Mouse (Mus musculus): ENCODE measurements around the gene Il4ra. TPM values are rescaled to one million over a fixed set of nuclear protein-coding genes. Genes with fewer than 3 reads are reported as not detected.

Il4ra gene
- 9.5 and 10.1 TPM in 2 replicates for polyA plus RNA-seq (2015; fragmentation: Nextera tagmentation; extraction: Ambion mirVana)

DNA sequence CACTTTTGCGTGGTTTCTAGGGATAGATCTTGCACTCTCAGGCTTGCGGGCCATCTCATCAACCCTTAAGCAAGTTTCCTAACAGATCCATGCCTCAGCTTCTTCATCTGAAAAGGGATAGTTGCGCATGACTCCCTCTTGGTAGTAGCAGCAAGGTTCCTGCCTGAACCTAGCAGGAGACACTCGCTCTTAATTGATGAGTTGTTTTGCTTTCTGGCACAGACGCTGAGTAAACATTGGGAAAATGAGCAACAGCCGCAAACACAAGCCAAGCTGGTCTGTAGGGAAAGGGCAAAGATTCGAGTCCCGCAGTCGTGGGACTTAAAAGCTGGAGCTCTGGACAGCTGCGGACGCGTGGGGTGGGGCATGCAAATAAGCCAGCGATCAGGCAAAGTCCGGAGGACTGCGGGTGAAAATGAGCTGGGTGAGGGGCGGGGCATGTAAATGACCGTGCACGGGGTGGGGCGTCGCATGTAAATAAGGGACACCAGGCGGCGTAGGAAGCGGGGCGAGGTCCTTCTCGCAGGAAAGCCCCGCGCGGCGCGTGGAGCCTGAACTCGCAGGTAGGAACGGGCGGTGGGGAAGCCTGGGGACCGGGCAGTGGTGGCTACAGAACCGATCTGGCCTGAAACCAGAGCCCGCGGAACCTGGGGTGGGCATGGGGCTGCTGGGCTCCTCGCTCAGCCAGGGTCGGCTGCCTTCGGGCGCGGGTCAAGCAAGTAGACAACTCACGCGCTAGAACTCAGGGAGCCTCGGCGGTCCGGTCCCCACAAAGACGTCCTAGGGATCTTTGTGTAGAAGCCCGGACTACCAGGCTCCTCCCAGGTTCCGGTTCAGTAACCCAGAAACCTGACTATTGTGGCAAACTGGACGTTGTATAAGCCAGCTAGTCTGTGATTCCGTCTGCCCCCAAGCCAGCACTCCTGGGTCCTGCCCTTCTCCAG, at the start of gene Il4ra:
Gene Il4ra, plus strand, starts transcription at position 355 of the 944 bp plus-strand sequence.
- 2% methylated on average over 52 of the region's 52 CpGs for WGBS
- Histone ChIP-seq H3K4me1 (peaks cover 13% of the 10 kb centered on the region; the same call in 1 of the 2 replicates), H3K4me2 (peak within 1 kb of the TSS; percentile 76), H3K27me3 (replicated peaks) (no peaks in the 10 kb centered on the region), H3K27ac (peak within 1 kb of the TSS; percentile 22), H3K9me3 (no peaks in the 10 kb centered on the region), H3K36me3 (no peaks in the 10 kb centered on the region), H3K4me3 (replicated peaks) (peak within 1 kb of the TSS; percentile 58), H3K9ac (peak within 1 kb of the TSS; percentile 42)
- ATAC-seq (ENCODE audit: insufficient read depth, low FRiP score, low read depth): peak; percentile 94

DNA sequence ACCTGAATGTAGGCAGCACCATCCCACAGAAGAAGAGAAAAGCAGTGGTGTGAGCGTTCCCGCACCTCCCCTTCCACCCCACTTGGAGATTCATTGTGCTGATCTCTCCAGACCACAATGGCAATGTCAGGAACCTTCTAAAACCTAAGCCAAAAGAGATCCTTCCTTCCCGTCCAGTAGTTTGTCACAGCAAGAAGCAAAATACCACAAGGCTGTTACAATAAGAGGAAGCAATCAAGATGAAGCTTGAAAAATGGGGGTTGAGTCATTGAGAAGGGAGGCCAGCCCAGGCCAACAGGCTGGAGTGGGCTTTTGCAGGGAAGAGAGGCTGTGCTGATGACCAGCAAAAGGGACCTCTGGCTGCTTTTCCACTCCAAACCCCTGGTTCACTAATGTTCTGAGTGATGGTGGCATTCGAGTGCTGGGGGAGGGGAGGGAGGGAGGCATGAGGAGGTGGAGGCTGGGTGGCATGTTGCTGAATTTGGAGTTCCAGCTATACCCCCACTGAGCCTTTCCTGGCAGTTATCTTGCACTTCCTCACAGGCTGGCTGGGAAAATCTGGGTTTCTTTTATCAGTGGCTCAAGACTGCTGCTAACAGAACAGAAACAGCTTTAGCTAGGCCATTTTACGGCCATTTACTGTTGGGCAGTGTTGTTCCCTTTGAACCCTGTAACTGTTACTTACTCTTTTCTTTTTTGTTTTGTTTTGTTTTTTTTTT, 48.4 kb upstream of the Il4ra start:
- no peak overlapping the region for H3K4me3 ChIP-seq (replicated peaks)
- H3K27me3 ChIP-seq (replicated peaks): no peaks in the 10 kb centered on the region
- no peak overlapping the region for H3K27ac ChIP-seq
- H3K4me1 ChIP-seq: no peaks in the 10 kb centered on the region
- WGBS: 70% methylated on average over 5 of the region's 5 CpGs
- no peaks in the 10 kb centered on the region for H3K9me3 ChIP-seq
- H3K4me2 ChIP-seq: no peak overlapping the region
- H3K36me3 ChIP-seq: no peaks in the 10 kb centered on the region
- H3K9ac ChIP-seq: no peak overlapping the region
- no peak for ATAC-seq (ENCODE audit: insufficient read depth, low FRiP score, low read depth)

DNA sequence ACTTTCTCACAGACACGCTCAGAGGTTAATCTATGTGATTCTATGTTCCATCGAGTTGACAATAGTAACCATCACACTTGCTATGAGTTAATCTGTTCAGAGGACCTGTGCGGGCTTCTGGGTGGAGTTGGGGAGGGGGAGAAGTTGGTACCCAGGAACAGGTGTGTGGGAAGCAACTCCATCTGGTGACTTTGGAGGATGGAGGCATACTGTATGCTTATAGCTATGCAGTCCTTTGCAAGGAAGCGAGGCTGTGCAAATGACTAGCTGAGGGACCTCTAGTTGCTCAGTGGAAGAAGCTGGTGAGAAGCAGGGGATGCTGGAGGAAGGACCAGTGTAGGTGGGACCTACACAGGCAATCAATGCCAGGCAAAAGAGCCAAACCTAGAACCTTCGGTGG, 47.3 kb upstream of the Il4ra start:
- ATAC-seq (ENCODE audit: insufficient read depth, low FRiP score, low read depth): no peak
- H3K4me3 ChIP-seq (replicated peaks): no peak overlapping the region
- no peaks in the 10 kb centered on the region for H3K4me1 ChIP-seq
- H3K36me3 ChIP-seq: no peaks in the 10 kb centered on the region
- no peaks in the 10 kb centered on the region for H3K27me3 ChIP-seq (replicated peaks)
- no peak overlapping the region for H3K27ac ChIP-seq
- H3K4me2 ChIP-seq: no peak overlapping the region
- H3K9ac ChIP-seq: no peak overlapping the region
- WGBS: 90% methylated on average over 5 of the region's 5 CpGs
- no peaks in the 10 kb centered on the region for H3K9me3 ChIP-seq

DNA sequence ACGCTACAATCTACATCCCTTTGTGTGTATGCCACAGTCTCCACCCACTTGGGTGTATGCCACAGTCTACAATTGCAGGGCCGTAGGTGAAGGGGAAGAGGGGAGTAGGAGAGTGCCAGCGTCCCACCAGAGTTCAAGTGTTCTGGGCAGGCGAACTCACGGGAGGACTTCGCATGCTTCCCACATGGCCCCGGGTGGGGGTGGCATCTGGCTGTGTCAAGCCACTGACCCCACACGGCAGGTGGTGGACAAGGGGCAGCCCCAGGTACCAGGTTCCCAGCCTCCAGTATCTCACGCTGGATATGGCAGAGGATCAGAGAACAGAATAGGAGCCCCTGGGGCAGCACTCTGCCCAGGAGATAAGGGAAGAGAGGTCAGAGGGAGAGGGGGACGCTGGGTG, 46.4 kb upstream of the Il4ra start:
- 87% methylated on average over 10 of the region's 10 CpGs for WGBS
- Histone ChIP-seq H3K4me1 (no peaks in the 10 kb centered on the region), H3K4me3 (replicated peaks) (no peak overlapping the region), H3K9ac (no peak overlapping the region), H3K36me3 (no peaks in the 10 kb centered on the region), H3K9me3 (no peaks in the 10 kb centered on the region), H3K4me2 (no peak overlapping the region), H3K27ac (no peak overlapping the region), H3K27me3 (replicated peaks) (no peaks in the 10 kb centered on the region)
- no peak for ATAC-seq (ENCODE audit: insufficient read depth, low FRiP score, low read depth)

DNA sequence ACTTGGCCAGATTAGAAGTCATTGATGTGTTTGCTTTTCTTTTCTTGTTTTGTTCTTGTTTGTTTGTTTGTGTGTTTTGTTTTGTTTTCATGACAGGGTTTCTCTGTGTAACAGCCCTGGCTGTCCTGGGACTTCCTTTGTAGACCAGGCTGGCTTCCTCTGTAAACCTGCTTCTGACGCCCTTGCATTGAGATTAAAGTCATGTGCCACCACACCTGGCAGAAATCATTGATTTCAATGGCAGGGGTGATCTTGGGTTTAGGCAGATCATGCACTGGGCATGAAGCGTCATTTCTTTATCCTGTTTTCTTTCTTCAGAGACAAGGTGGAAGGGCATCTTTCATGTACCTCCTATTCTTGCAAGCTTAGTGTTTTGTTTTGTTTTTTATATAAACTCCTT, 44.6 kb upstream of the Il4ra start:
- Histone ChIP-seq H3K9ac (no peak overlapping the region), H3K4me2 (no peak overlapping the region), H3K4me1 (no peaks in the 10 kb centered on the region), H3K9me3 (no peaks in the 10 kb centered on the region), H3K27ac (no peak overlapping the region), H3K27me3 (replicated peaks) (no peaks in the 10 kb centered on the region), H3K4me3 (replicated peaks) (no peak overlapping the region), H3K36me3 (no peaks in the 10 kb centered on the region)
- ATAC-seq (ENCODE audit: insufficient read depth, low FRiP score, low read depth): no peak
- WGBS: 74% methylated on average over 2 of the region's 2 CpGs

DNA sequence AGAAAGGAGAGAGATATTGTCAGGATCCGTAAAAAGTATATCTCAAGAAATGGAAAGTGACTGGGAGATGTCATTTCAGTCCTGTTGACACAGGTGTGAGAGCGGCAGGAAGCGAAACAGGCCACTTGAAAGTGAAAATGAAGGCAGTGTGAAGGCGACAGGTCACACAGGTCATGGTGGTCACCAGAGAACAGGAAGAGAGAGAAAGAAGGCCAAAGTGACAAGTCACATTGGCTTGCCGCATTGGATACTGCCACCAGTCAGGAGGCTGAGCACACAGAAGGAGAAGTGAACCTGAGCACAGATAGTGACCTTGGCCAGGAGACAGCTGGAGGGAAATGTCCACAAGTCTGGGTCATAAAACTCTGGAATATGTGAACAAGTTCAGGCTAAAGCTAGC, 40.5 kb upstream of the Il4ra start:
- no peak overlapping the region for H3K9ac ChIP-seq
- no peak overlapping the region for H3K4me3 ChIP-seq (replicated peaks)
- no peaks in the 10 kb centered on the region for H3K9me3 ChIP-seq
- no peaks in the 10 kb centered on the region for H3K27me3 ChIP-seq (replicated peaks)
- H3K4me1 ChIP-seq: no peaks in the 10 kb centered on the region
- no peak overlapping the region for H3K27ac ChIP-seq
- no peak for ATAC-seq (ENCODE audit: insufficient read depth, low FRiP score, low read depth)
- WGBS: 71% methylated on average over 5 of the region's 5 CpGs
- no peaks in the 10 kb centered on the region for H3K36me3 ChIP-seq
- H3K4me2 ChIP-seq: no peak overlapping the region

DNA sequence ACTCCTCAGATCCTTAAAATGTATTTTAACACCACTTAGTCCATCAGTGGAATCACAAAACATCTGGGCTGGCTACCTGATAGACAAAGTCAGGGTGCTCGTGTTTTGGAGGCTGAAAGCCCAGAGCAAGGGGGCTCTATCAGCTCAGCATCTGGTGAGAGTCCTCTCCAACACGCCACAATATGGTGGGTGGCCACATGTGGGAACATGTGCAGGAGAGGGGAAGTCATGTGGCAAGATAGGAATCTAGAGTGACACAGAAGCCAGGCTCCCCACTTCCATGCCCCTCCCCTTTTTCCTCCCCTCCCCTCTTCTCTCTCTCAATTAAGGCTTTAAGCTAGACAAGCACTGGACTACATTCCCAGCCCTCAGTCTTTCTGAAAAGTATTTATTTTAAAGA, 40.1 kb upstream of the Il4ra start:
- ATAC-seq (ENCODE audit: insufficient read depth, low FRiP score, low read depth): no peak
- Histone ChIP-seq H3K4me2 (no peak overlapping the region), H3K9me3 (no peaks in the 10 kb centered on the region), H3K27me3 (replicated peaks) (no peaks in the 10 kb centered on the region), H3K9ac (no peak overlapping the region), H3K4me3 (replicated peaks) (no peak overlapping the region), H3K4me1 (no peaks in the 10 kb centered on the region), H3K27ac (no peak overlapping the region), H3K36me3 (no peaks in the 10 kb centered on the region)
- 75% methylated on average over 2 of the region's 2 CpGs for WGBS

DNA sequence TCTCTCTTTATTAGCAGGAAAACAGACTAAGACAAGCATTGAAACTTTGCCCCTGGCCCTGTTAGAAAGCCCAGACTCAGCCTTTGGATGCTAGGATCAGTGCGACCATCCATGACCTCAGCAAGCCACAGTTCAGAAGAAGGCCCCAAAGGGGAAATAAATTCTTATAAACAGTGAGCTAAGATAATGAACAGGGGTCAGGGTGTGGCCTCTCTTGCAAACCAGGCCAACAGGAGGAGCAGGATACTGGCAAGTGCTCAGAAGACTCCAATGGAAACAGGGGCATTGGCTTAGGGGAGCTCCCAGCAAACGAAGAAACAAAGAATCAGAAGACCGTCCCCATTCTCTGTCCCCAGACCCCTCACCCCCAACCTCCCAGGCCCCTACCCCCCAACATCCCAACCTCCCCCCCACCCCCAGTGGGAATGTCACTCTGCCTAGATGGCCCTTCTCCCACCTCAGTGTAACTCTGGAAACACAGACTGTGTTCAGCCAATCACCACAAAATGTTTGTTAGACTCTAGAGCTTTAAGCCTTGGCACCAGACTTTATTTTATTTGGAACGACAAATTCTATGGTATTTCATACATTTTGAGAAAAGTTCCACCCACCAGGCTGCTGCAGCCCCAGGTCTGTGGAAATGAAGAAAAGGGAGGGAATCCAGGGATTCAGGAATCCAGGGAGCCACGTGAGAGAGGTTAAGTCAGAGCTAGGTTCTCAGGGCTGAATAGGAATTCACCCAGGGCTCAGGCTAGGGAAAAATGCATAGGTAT, 36.7 kb upstream of the Il4ra start:
- H3K27ac ChIP-seq: no peak overlapping the region
- H3K4me1 ChIP-seq: no peaks in the 10 kb centered on the region
- no peaks in the 10 kb centered on the region for H3K36me3 ChIP-seq
- no peak overlapping the region for H3K9ac ChIP-seq
- no peaks in the 10 kb centered on the region for H3K9me3 ChIP-seq
- no peak overlapping the region for H3K4me3 ChIP-seq (replicated peaks)
- H3K27me3 ChIP-seq (replicated peaks): no peaks in the 10 kb centered on the region
- 56% methylated on average over 5 of the region's 5 CpGs for WGBS
- H3K4me2 ChIP-seq: no peak overlapping the region
- no peak for ATAC-seq (ENCODE audit: insufficient read depth, low FRiP score, low read depth)

DNA sequence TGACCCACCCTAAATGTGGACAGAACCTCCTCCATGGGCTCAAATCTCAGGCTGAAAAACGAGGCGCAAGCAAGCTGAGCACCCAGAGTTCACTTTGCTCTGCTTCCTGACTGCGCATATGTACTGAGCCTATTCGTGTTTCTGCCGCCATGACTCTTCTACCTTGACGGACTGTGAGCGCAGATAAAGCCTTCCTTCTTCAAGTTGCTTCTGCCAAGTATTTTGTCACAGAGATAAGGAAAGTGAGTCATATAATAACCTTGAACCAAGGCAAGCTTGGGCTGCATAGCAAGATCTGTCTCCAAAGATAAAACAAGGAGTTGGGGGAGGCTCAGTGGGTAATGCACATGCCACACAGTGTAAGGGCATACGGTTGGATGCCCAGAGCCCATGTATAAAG, 35.2 kb upstream of the Il4ra start:
- Histone ChIP-seq H3K9ac (no peak overlapping the region), H3K4me1 (no peaks in the 10 kb centered on the region), H3K9me3 (no peaks in the 10 kb centered on the region), H3K27ac (no peak overlapping the region), H3K36me3 (no peaks in the 10 kb centered on the region), H3K4me3 (replicated peaks) (no peak overlapping the region), H3K4me2 (no peak overlapping the region), H3K27me3 (replicated peaks) (no peaks in the 10 kb centered on the region)
- ATAC-seq (ENCODE audit: insufficient read depth, low FRiP score, low read depth): peak; percentile 35; the same call in 1 of the 2 replicates
- 81% methylated on average over 8 of the region's 8 CpGs for WGBS

DNA sequence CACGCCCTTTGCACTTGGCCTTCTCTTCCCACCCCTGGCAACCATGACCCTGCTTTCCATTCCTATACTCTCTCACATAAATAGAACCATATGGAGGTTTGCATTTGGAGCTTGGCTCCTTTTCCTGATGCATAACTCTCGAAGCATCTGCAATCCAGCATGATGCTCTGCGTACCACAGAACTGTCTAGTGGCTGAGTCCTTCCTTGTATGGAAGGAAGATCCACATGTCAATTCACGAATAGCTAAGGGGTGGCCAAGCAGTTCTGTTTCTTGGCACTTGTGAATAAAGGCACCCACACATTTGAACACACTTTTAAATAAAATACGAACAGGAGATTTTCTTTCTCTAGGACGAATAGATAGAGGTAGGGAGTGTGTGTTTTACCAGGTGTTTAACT, 34.5 kb upstream of the Il4ra start:
- Histone ChIP-seq H3K4me2 (no peak overlapping the region), H3K4me1 (no peaks in the 10 kb centered on the region), H3K36me3 (no peaks in the 10 kb centered on the region), H3K4me3 (replicated peaks) (no peak overlapping the region), H3K27ac (no peak overlapping the region), H3K27me3 (replicated peaks) (no peaks in the 10 kb centered on the region), H3K9me3 (no peaks in the 10 kb centered on the region), H3K9ac (no peak overlapping the region)
- WGBS: 77% methylated on average over 6 of the region's 6 CpGs
- no peak for ATAC-seq (ENCODE audit: insufficient read depth, low FRiP score, low read depth)

DNA sequence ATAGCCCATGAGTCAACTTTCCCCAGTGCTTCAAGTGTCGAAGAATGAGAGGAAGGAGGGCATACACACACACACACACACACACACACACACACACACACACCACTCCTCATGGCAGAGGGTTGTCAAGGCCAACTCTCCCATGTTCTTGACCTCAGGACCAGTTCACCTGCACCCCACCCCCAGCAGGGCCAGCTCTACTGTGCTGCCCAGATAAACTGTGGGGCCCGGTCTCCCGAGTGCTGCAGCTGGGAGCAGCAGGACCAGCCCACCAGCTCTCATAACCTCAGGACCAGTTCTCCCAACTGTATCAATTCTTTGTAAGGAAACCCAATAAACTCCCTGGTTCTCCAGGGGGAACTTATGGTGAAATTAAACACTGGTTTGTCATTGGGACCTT, 32.2 kb upstream of the Il4ra start:
- peak; percentile 64; the same call in 1 of the 2 replicates for ATAC-seq (ENCODE audit: insufficient read depth, low FRiP score, low read depth)
- no peak overlapping the region for H3K27ac ChIP-seq
- no peak overlapping the region for H3K9ac ChIP-seq
- 69% methylated on average over 3 of the region's 3 CpGs for WGBS
- H3K4me2 ChIP-seq: no peak overlapping the region
- H3K4me3 ChIP-seq (replicated peaks): no peak overlapping the region
- H3K4me1 ChIP-seq: no peaks in the 10 kb centered on the region
- H3K27me3 ChIP-seq (replicated peaks): no peaks in the 10 kb centered on the region
- no peaks in the 10 kb centered on the region for H3K9me3 ChIP-seq
- no peaks in the 10 kb centered on the region for H3K36me3 ChIP-seq
